Mouse (Mus musculus) CH12.LX (cell line): ENCODE measurements around the gene Actn4.

ENCODE experiments used
- CTCF ChIP-seq, 2 experiments: IDR thresholded peaks in 1 of 2; conservative IDR thresholded peaks in 1 of 2; 2 replicates each; pipeline ENCODE4 v1.5.1; 2011 to 2012; ENCODE audit warnings: low read depth in 2 of 2, low read length in 2 of 2, improper control_type of control experiment in 1 of 2, inconsistent platforms in 1 of 2, mild to moderate bottlenecking in 1 of 2, moderate library complexity in 1 of 2
- ELF1 ChIP-seq: IDR thresholded peaks from 2 replicates; pipeline ENCODE4 v1.6.1; 2014; ENCODE audit warnings: low read depth, mild to moderate bottlenecking, inconsistent platforms, low read length, improper control_type of control experiment
- GABPA ChIP-seq: IDR thresholded peaks from 2 replicates; pipeline ENCODE4 v1.6.1; 2012; ENCODE audit warnings: low read depth, low read length, improper control_type of control experiment, inconsistent platforms; ENCODE audit not compliant: insufficient replicate concordance
- POLR2A ChIP-seq: IDR thresholded peaks from 2 replicates; pipeline ENCODE4 v1.6.1; 2011; ENCODE audit warnings: low read depth, mild to moderate bottlenecking, improper control_type of control experiment, low read length
- SMC3 ChIP-seq: IDR thresholded peaks from 2 replicates; pipeline ENCODE4 v1.6.1; 2011; ENCODE audit warnings: low read depth, low read length, improper control_type of control experiment
- ZNF384 ChIP-seq: IDR thresholded peaks from 2 replicates; pipeline ENCODE4 v1.6.1; 2012; ENCODE audit warnings: low read depth, low read length, improper control_type of control experiment, inconsistent platforms

- TF ChIP-seq POLR2A (no peak), CTCF (conservative IDR thresholded peaks at IDR 0.05 in 1 of 2, IDR thresholded peaks at IDR 0.05 in 1 of 2; ENCODE audit: low read depth in 2 of 2, low read length in 2 of 2) (no peak), ZNF384 (no peak), GABPA (no peak), ELF1 (no peak), SMC3 (no peak)
These were observed 49.0 kb downstream of the Actn4 start for GRCm38 (mm10) chr7:28913171-28913570.
